Mouse (Mus musculus) ZHBTc4 (cell line): ENCODE results near the gene 2610301B20Rik.
"Not testable (repeated sequence)": the region's sequence is repeated elsewhere in the genome, so short reads cannot be mapped to it uniquely, and the experiment has no call there.

ENCODE experiments used
- DNase-seq: peaks from one replicate; pipeline ENCODE4 v3.0.0-alpha.2; 2011; ENCODE audit warnings: low read depth, low spot score

The 2610301B20Rik gene

DNA sequence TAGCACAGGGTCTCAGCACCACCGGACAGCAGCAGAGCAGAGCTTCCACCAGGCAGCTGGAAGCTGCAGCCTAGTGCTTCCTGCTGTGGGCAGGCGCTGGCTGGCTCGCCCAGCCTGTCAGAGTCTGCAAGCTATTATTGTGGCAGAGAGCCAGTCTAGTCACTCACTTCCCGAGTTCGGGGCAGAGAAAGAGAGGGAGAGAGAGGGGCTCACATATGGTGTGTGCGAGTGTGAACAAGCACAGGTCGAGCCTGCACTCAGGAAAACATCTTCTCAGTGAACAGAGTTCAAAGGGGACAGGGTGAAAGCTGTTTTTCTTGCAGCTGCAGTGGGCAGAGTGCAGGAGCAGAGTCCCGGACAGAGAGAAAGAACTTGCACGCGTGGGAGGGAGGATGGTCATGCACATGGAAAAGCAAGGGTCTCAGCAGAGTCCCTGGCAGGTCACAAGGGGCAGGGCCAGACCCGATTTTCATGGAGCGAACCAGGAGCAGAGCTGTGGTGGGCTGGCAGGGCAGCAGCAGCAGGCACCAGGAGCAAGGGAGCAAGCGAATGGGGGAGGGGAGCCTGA, 31.0 kb downstream of the 2610301B20Rik start:
- peak; percentile 52 for DNase-seq

DNA sequence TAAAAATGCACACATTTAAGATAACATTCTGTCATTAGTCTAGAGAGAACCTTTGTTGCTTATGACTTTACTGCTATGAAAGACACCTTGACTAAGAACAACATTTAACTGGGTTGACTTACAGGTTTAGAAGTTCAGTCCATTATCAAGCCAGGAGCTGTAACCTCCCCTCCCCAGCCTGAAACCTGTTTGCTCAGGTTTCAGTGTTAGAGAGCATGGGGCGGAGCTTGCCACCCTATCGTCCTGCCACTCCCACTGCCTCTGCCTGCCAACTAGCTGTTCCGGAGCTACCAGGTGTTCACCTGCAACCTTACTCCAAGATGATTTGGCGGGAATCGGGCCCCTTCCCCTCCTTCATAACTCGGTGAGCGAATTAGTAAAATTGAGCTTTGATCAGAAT, 37.1 kb downstream of the 2610301B20Rik start:
- DNase-seq, result not testable (repeated sequence)

DNA sequence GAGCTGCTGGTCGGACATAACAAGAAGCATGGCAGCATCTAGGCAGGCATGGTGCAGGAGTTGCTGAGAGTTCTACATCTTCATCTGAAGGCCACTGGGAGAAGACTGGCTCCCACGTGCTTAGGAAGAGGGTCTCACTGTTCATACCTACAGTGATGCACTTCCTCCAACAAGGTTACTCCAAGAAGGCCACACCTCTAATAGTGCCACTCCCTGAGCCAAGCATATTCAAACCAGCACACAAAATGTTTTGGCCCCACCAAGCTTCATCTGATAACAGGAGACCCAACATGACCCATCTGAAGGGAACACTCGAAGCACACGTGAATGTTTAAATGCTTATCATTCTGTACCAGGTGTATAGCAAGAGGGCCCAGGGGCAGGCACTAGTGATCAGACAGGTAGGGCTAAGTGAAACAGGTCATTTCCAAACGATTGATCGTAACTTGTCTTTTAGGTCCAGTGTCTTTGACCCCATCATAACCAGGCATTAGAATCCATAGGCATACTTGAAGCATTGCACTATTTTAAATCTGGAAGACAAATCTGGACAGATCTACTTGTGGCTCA, 37.7 kb downstream of the 2610301B20Rik start:
- DNase-seq, result no peak

DNA sequence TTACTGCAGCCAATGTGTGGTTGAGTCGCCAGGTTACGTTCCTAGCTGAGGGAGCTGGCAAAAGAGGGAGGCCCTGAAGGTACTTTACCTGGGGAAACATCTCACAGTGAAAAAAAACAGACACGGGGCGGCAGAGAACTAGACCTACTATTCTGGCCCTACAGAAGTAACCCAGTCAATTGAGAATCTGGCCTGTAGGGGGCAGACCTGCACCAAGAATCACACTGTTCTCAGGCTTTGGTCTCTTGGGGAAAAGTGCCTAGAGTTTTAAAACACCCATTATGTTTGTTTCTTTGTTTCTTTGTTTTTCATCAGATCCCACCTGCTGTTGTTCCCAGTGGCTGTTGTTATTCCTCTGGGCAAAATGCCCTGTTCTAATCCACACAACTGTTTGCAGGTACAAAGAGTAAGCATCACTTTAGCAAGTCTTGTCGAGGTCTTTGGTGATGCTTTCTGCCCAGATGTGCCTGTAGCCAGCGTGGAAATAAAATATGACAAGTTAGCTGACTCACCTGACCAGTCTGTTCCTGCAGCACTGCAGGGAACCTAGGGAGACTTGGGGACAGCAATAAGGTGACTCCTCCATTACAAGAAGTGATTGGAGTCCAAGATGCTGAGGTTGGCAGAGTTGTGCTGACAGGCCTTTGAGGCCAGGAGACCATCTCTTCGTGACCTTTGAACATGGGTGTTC, 38.5 kb downstream of the 2610301B20Rik start:
- DNase-seq, result peak; percentile 95

DNA sequence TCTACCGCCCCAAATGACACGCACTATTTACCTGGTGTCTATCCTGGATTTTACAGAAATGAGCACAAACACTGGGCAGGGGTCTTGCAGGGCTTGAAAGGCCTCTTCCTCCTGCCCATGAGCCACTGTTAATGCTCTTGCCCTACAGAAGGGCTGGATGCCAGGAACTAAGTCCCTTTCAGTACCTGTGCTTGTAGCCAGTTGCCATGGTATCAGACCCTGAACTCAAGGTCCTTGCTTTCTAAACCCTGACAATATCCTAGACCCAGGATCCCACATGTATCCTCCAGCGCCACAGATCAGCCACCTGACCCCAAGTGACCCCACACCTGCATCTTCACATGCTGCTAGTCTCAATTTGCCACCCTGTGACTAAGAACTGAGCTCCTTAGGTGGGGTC, 39.1 kb downstream of the 2610301B20Rik start:
- no peak for DNase-seq

- no peak for DNase-seq
These were observed 40.5 kb downstream of the 2610301B20Rik start for GRCm38 (mm10) chr4:10914766-10915165.

DNA sequence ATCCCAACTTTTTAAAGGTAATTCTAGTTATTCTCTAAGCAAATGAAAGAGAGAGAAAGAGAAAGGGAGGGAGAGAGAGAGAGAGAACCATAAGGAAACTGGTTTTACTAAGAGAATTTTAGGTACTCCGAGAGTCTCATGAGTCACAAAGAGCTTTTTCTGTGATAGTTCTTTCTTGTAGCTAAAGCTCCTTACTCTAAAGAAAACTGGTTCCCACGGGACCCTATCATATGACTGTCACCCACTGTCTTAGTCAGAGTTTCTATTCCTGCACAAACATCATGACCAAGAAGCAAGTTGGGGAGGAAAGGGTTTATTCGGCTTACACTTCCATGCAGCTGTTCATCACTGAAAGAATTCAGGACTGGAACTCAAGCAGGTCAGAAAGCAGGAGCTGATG, 41.0 kb downstream of the 2610301B20Rik start:
- no peak for DNase-seq

GRCm38 (mm10) chr4:10918402-10918801, 44.1 kb downstream of the 2610301B20Rik start:
- DNase-seq, result no peak

GRCm38 (mm10) chr4:10919097-10919496, 44.8 kb downstream of the 2610301B20Rik start:
- no peak for DNase-seq

DNA sequence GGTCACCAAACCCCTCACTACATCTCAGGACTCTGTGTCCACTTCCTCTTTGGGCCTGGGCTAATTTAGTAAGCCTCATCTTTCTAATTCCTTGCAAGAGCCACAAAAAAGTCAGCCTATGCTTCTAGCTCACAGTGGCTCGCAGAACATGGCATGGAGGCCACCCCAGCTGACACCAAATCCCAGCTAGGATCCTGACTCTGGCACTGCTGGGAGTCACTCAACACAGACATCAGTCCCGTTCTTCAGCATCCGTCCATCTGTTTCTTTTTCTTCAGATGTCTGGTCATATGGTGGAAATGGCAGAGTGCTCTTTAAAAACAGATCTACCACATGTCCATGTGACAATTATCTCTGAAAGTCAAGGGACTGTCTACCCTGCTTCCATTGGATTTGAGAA, 45.2 kb downstream of the 2610301B20Rik start:
- no peak for DNase-seq

DNA sequence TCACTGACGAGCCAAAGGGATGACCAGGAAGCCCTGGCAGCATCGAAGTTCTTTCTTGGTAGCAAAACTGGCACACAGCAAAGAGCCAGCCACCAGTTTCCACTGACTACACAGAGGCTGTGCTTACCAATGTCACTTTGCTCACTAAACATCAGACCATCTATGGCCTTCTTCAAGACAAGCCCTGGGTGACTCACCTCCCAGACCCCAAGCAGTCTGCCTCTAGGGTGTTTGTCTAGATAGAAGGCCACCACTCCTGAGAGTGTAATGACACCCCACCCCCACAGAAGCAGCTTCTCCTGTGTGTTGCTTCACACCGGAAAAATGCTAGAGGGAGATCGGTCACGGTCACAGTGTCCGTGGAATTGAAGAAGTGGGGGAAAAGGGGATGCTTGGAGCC, 45.7 kb downstream of the 2610301B20Rik start:
- DNase-seq, result no peak

GRCm38 (mm10) chr4:10920622-10921021, 46.3 kb downstream of the 2610301B20Rik start:
- no peak for DNase-seq

DNA sequence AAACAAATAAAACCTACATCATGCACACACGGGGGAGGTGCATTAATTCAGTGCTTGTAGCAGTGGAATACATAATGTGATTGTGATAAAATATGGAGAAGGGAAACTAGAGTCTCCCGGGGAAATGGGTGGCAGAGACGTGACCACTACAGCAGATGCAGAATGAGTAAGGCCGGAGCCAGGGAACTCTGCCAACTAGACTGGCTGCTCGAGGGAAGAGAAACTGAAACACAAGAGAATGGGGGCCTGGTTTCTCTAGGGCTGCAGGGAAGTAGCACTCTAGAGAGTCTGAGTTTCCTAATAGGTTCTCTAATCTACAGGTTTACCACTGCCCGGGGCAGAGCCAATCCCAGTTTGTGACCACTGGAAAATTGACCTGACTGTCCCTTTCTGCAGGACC, 48.9 kb downstream of the 2610301B20Rik start:
- DNase-seq, result no peak

DNA sequence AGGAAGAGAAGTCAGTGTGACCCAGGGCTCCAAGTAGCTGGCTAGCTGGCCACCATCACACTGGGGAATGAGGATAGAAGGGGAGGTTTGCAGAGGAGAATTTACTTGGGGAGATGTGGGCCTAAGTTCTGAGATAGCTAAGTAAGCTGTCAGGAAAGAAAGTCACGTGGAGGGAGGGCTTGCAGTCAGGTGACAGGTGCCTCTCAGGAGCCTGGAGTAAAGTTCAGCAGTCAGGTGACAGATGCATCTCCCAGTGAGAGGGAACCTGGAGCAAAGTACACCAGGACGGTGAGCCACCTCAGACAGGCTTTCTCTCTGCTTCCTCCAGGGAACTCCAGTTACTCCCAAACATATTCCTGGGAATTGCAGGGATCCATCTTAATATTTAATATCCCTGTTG, 49.8 kb downstream of the 2610301B20Rik start:
- no peak for DNase-seq

DNA sequence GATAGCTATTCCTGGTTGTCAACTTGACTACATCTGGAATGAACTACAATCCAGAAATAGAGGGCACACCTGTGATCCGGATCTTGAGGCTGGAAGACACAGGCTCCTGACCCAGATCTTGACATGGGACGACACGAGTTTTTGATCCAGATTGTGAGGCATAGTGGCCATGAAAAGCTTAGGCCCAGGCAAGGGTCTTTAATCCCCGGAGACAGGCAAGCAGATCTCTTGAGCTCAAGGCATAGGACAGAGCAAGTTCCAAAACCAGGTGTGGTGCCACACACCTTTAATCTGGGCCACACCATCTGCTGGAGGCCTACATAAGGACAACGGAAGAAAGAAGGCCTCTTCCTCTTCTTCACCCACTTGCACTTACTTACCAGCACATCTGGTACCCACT, 50.2 kb downstream of the 2610301B20Rik start:
- no peak for DNase-seq

DNA sequence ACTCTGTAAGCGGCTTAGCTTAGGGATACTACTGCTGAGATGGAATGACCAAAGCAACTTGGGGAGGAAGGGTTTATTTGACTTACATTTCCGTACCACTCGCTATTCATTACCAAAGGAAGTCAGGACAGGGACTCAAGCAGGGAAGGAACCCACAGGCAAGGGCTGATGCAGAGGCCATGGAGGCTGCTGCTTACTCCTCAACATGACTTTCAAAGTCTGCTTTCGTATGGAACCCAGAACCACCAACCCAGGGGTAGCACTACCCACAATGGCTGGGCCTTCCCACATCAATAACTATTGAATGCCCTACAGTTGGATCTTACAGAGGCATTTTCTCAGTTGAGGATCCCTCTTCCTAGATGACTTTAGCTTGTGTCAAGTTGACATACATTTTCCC, 52.1 kb downstream of the 2610301B20Rik start:
- no peak for DNase-seq

- no peak for DNase-seq
These were observed 53.9 kb downstream of the 2610301B20Rik start for GRCm38 (mm10) chr4:10928158-10928557.

- no peak for DNase-seq
These were observed 55.4 kb downstream of the 2610301B20Rik start for GRCm38 (mm10) chr4:10929726-10930125.

DNA sequence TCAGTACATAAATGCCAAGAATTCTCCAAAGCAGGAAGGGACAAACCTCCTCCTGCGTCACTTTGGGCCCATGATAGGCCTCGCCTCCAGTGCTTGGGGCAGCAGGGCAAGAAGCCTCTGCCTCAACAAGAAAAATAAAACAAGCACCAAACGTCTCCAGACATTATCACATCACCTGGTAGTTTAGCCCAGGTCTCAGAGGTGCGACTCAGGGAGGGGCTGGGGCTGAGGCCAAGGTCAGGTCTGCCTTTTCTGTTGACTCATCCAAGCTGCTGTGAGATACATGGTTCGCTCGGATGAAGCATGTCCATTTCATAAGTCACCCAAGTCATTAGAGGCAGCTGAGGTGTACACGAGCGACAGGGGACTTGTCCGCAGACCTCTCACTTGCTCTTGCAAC, 56.7 kb downstream of the 2610301B20Rik start:
- DNase-seq, result peak; percentile 58

DNA sequence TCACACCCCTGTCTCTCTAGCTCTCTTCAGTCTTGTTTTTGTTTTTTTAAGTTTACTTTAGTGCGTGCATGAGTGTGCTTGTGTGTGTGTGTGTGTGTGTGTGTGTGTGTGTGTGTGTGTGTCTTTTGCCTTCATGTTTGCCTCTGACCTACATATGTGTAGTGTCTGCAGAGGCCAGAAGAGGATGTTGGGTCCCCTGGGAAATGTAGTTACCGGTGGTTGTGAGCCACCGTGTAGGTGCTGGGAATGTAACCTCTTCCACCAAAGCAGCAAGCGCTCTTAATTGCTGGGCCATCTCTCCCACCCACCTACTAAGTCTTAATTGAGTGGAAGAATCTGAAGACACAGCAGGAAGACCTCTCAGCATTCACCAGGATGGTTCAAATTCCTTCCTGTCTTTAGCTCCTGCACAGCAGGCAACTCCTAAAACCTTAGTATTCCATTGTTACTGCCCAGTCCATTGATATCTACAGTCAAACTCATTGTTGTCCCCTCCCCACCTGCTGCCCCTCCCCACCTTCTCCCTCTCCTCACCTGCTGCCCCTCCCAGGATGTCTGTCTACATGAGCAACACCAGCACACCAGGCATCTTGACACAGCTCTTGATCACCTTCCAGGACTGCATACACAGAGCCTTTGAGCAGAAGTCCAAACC, 57.9 kb downstream of the 2610301B20Rik start:
- peak; percentile 96 for DNase-seq

DNA sequence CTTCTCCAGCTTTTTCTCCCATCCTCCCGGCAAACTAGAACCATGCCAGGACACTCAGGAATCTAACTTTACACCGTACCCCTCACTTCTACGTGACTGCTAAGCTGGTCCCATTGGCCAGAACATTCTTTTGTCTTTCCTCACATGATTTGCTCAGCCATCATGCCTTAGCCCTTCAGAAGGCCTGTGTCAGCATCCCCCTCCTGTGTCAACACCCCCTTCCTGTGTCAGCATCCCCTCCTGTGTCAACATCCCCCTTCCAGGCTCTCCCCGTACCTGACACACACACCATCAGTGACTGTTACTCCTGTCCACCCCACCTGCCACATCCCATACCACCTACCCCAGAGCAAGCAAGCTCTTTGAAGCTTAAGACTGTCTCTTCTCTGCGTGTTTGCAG, 58.5 kb downstream of the 2610301B20Rik start:
- DNase-seq, result no peak

DNA sequence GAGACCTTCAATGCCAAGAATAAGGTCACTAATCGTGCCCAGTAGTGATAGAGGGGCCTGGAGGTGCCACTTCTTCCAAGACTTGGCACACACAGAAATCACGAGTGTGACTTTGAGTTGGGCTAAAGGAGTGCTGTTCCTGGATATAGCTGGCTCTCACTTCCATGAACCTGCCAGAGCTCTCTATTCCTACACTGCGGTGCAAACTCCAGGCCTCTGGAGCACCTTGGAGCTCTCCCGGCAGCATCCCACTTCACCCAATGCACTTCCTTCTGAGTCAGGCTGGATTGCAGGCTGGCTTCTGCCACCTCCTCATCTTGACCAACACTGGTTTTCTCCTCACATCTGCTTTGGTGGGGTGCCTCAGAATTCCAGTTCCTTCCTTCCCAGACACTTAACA, 62.5 kb downstream of the 2610301B20Rik start:
- DNase-seq, result no peak
